Mouse (Mus musculus): ENCODE measurements around the gene Exoc4.

Exoc4 gene

GRCm38 (mm10) chr6:33958281-33958680 lies 709.4 kb downstream of the Exoc4 start:
- DNase-seq = no peak

- no peak for DNase-seq
Measured at GRCm38 (mm10) chr6:33960766-33961165, 711.9 kb downstream of the Exoc4 start.

GRCm38 (mm10) chr6:33963092-33963491 lies 714.2 kb downstream of the Exoc4 start:
- no peak for DNase-seq

- DNase-seq = no peak
Measured at GRCm38 (mm10) chr6:33965571-33965970, 716.7 kb downstream of the Exoc4 start.

GRCm38 (mm10) chr6:33968746-33969145 lies 719.9 kb downstream of the Exoc4 start:
- DNase-seq = peak; percentile 21 to 26

GRCm38 (mm10) chr6:33972801-33973200 lies 723.9 kb downstream of the Exoc4 start:
- no peak for DNase-seq

- DNase-seq = no peak
Measured at GRCm38 (mm10) chr6:33976576-33976975, 727.7 kb downstream of the Exoc4 start.

GRCm38 (mm10) chr6:33977448-33977847 lies 728.6 kb downstream of the Exoc4 start:
- no peak for DNase-seq

- no peak for DNase-seq
Measured at GRCm38 (mm10) chr6:33977880-33978279, 729.0 kb downstream of the Exoc4 start.

- no peak for DNase-seq
Measured at GRCm38 (mm10) chr6:33982709-33983108, 733.8 kb downstream of the Exoc4 start.

- no peak for DNase-seq
Measured at GRCm38 (mm10) chr6:33987132-33987531, 738.2 kb downstream of the Exoc4 start.

GRCm38 (mm10) chr6:33992213-33993034 lies 743.5 kb downstream of the Exoc4 start:
- DNase-seq = no peak

GRCm38 (mm10) chr6:33993842-33994241 lies 745.0 kb downstream of the Exoc4 start:
- DNase-seq = no peak

GRCm38 (mm10) chr6:33998590-33998989 lies 749.7 kb downstream of the Exoc4 start:
- DNase-seq = no peak

- no peak for DNase-seq
Measured at GRCm38 (mm10) chr6:33999530-33999929, 750.6 kb downstream of the Exoc4 start.

- no peak for DNase-seq
Measured at GRCm38 (mm10) chr6:34000644-34001043, 751.8 kb downstream of the Exoc4 start.

GRCm38 (mm10) chr6:34003033-34003432 lies 754.1 kb downstream of the Exoc4 start:
- DNase-seq = no peak

GRCm38 (mm10) chr6:34013469-34013868 lies 764.6 kb downstream of the Exoc4 start:
- DNase-seq = no peak
